Mouse (Mus musculus): ENCODE results near the gene Hils1.
"Not testable (repeated sequence)": the region's sequence is repeated elsewhere in the genome, so short reads cannot be mapped to it uniquely, and the experiment has no call there.

Gene Hils1

GRCm38 (mm10) chr11:95004136-95004936 is 36.9 kb downstream of the Hils1 start:
- in situ Hi-C loops (cut with MboI, MseI) = no loop called here

DNA sequence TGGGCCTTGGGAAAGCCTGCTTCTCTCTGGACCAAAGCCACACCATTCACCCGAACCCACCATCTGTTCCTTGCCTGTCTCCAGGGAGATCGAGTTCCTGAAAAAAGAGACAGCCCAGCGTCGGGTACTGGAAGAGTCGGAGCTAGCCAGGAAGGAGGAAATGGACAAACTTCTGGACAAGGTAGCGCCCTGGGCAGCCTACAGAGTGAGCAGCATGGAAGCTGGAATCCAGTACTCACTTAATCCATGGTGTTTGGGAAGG is 37.5 kb downstream of the Hils1 start:
- in situ Hi-C loops (cut with MboI, MseI) = no loop called here

DNA sequence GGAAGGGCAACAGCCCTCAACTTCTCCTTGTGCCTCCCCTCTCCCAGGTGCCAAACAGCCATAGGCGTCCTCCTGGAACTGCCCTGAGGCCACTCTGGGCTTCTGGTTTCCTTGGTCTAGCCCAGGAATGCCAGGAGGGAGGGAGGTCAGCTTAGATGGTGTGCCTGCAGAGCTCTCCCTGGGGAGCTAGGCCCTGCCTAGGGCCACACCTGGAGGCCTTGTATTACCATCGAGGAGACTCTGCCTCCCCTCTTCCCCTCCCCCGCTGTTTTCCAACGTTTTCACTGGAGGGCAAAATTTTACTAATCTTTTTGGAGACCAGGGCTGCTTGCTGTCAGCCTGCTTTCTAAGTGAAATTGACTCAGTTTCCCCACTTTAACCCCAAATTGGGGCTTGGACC is 38.6 kb downstream of the Hils1 start:
- in situ Hi-C loops (cut with MboI, MseI) = no loop called here

DNA sequence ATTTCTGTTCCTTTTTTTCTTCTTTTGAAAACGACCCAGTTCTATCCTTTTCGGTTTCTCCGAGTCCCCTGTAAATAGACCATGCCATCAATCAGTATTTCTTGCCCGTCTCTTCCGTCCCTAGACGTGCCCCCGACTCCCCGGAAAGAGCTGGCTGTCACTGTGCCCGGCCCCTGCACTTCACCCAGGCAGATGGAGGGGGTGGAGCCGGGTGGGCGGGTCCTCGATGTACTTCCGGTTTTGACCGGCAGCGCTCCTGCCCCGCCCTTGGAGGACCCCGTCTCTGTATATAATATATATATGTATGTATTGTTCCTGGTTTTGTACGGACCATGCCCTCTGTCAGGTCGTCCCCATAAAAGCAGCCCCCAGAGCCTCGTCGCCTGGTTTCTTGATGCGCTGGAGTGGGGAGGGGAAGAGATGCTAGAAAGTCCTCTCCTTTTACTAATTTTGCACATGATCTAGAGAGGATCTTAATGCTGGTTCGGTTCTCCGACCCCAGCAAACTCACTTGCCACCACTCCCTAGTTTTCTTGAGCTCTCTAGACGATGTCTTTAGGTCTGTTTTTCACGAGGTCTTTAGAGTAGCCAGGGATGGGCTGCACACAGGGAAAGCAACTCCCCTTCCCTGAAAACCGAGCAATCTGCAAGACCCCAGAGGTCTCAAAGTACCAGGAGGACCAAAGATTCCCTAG is 39.3 kb downstream of the Hils1 start:
- in situ Hi-C loops (cut with MboI, MseI) = no loop called here

DNA sequence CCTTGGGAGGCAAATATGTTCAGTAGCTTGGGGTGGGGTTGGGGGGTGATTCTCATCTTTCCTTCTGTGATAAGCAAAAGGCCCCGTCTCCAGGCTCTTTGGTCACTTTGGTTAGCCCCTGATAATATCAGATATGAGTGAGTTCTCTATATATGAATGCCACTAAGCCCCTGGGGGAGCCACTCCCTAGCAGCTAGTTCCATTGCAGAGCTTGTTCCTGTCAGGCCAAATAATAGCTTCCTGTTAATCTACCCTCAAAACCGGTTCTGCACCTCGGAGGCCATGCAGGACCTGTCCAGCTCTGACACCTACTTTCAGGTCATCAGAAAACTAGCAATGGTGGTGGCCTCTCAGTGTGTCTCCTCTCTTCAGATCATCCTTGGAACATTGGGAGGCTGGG is 40.0 kb downstream of the Hils1 start:
- in situ Hi-C loops (cut with MboI, MseI) = no loop called here

- in situ Hi-C loops (cut with MboI, MseI) = no loop called here
Observed at GRCm38 (mm10) chr11:95008661-95009628, 41.6 kb downstream of the Hils1 start.

GRCm38 (mm10) chr11:95009629-95010014 is 42.2 kb downstream of the Hils1 start, which contains the start of gene Samd14:
TSS of gene Samd14 (plus strand) at chr11:95009879.
- in situ Hi-C loops (cut with MboI, MseI) = no loop called here

DNA sequence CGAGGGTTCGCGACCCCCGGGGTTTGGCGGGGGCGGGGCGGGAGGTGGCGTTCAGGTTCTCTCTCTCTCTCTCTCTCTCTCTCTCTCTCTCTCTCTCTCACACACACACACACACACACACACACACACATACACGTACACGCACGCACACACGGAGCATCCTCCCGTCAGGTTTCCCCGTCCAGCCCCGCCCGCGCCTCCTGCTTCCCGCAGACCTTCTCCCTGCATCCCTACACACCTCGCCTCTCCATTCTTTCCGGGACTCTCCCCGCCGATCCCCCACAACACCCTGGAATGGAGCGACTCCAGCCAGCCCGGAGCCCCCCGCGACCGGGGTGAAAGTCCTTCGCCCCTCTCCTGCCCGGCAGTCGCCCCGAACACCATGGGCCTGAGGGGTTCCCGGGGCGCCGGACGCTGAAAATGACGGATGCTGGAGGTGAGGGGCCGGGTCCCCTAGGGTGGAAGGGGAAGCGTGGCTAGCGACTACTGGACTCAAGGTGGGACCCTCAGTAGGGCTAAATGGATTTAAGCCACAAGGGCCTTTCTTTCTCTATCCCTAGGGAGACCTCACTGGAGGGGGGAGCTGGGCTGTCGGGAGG is 42.8 kb downstream of the Hils1 start:
- in situ Hi-C loops (cut with MboI, MseI) = no loop called here

DNA sequence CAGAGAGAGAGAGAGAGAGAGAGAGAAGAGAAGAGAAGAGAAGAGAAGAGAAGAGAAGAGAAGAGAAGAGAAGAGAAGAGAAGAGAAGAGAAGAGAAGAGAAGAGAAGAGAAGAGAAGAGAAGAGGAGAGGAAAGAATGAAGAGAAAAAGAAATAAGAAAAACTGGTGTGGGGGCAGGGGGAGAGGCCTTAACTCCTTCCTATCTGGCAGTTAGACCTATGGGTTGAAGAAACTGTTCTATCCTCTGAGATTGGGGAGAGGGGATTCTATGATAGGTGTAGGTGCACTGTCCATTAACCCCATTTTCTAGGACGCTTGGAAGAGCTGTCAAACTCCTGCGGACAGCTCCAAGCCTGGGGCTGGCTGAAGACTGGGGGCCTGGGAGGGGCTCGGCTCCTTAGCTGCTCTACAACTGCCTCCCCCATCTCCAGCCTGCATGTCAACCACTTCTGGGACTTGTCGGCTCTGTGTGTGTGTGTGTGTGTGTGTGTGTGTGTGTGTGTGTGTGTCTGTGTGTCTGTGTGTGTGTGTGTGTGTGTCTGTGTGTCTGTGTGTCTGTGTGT is 43.5 kb downstream of the Hils1 start:
- in situ Hi-C loops (cut with MboI, MseI) = not testable (repeated sequence)

- in situ Hi-C loops (cut with MboI, MseI) = no loop called here
Observed at GRCm38 (mm10) chr11:95011416-95011815, 44.0 kb downstream of the Hils1 start.

DNA sequence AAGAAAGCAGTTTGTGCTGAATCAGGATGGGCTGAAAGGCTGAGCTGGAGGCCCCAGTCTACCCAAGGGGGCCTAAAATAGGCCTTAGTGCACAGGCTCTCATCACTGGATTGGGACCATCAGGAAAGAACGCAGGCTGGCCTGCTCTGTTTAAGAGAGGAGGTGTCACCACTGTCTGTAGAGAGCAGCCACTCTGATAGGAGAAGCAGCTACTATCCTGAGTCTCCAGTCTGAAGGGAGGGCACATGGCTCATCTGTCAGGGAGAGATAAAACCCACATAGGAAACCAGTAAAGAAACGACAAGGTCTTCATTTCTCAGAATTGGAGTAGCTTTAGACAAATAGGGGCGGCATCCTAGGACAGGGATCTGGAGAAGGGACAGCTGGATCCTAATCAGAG is 44.7 kb downstream of the Hils1 start:
- in situ Hi-C loops (cut with MboI, MseI) = no loop called here

- in situ Hi-C loops (cut with MboI, MseI) = no loop called here
Observed at GRCm38 (mm10) chr11:95012487-95012886, 45.1 kb downstream of the Hils1 start.

DNA sequence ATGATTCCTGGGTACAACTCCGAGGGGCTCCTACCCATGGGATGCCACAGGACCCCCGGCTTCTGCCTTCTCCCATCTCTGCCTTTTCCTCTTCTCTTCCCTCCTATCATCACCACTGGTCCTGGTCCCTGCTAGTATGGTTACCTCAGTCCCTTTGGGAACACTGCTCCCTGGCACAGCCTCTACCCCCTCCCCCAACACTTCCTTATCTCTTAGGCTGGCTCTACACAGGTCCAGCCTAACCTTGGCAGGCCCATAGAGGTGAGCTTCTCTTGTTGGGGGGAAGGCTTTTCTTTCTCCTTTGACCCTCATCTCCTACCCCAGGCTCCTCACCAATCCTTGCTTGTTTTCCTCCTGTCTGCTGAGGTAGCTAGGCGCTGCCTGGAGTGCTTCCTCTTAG is 48.1 kb downstream of the Hils1 start:
- in situ Hi-C loops (cut with MboI, MseI) = no loop called here

All from regulatory T cell (primary cell).